Mouse (Mus musculus) R1 (cell line): ENCODE results near the gene Them7.

Experiments
- DNase-seq: peaks from one replicate; pipeline ENCODE4 v3.0.0-alpha.2; 2018; ENCODE audit warnings: low read depth, low spot score

Them7 gene

DNA sequence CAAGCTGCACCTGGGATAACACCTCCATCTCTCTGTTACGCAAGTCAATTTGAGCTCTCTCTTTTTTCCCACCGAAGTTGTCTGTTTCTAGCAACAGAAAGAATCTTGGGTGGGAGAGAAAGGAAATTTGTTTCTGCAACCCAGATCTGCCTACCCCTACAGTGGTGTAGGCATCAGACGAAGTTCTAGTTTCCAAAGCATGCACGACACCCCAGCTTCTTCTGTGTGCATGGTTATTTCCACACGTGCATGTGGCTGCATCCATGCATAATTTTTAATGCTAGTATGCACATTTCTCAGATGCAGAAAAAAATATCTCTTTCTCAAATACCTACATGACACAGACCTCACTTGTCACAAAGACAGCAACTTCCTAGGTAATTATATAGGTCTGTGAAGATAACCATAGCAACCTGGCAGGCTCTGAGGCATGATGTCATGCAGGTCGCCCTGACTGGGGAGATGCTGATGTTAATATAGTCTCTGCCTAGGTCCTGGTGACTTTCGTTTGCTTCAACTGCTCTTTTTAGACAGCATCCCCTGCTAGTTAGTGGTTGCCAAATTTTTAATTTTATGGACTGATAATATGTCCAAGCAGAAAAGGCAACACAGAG, 192.0 kb downstream of the Them7 start:
- DNase-seq, result no peak

DNA sequence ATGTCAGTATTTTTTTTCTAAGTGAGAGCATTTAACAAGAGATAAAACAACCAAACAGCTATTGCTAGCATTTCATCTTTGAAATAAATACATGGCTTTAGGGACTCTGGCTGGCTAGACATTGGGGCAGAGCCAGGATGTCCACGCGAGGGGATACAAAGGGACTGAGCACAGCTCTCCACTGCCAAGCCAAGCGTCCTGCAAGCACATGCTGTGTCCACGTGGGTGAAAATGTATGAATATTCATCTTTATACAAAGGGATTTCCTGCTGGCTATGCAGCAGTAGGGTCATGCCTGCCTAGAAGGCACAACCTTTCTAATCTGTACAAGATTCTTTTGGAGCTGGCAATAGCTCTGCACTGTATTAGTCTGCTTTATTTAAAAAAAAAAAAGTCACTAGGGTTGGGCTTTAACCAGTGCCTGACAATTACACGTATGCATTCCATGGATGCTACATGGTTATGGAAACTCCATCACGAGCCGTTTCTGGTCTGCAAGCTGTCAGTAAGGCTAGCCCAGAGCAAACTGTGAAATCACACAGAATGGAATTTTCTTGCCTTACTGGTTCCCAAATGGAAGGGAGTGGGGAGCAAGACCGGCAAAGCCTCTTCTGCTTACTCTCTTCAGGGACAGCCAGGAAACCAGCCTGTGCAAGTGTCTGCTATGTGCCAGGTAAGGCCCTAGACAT, 192.7 kb downstream of the Them7 start:
- DNase-seq, result no peak

DNA sequence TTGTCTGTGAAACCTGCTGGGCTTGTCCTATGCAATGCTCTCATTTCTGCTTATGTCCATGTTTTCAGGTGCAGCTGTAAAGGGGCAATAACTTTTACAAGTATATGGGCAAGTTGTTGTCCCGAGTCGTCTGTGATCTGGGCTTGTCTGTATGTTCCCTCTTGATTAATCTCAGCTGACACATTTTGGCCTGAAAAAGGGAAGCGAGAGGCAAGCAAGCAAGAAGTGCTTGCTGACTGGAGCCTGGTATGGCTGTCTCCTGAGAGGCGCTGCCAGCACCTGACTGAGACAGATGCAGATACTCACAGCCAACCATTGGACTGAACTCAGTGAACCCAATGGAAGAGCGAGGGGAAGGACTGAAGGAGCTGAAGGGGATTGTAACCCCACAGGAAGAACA, 193.5 kb downstream of the Them7 start:
- DNase-seq, result no peak

DNA sequence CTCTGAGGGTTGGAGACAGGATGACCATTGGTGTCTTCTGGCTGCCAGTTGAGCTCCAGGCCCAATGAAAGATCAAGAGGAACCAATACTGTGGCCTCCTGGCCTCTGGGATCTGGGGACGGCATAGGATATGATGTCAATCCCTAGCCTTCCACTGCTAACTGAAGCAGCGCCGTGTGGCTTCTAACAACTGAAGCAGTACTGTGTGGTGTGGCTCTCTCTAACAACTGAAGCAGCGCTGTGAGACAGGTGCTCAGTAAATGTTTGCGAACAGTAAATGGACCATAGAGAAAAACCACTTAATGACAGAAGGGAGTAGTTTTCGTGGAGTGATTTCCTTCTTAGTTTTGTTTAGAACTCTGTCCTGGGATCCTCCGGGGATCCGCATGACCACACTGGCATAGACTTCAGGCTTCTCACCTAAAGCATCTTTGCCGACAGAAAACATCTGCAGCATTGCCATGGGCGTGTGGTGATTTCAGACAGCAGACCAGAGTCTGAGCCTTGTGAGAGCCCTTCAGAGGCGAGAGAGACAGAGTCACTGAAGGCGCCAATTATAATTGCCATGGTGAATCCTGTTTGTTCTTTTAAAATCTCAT, 194.6 kb downstream of the Them7 start:
- DNase-seq, result no peak

DNA sequence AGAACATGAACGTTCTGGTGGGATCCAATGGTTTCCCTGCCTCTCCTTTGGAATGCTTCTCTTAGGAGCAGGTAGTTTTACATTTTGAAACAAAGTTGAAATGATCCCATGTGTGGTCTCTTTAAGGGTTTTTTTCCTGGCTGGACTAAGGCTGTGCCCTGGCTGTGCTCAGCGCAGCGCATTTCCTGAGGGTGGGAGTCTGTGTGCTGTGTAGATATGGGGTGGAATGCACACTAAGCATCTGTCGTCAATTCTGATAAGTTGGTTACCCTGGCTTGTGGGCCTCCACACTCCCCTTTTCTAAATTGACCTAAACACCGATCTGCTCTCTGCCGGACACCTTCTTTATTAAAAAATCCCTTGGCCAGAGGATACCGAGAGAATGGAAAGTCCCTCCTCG, 203.3 kb downstream of the Them7 start:
- no peak for DNase-seq

DNA sequence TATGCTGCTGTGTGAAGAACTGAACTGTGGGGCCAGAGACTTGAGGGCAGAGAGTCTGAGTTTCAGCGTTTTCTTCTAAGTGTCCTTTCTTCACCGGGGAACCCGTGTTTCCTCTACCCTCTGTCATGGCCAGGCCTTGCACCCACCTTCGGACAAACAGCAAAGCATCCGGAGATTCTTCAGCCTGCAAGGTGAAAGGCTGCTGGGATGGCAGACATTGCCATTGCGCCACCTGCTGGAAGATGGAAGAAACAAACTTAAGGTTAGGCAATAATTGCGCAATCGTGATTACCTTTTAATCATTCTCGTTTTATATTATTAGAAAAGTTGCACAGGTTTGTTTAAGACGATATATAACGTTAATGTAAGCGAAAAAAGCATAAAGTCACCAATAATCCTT, 203.9 kb downstream of the Them7 start:
- peak; percentile 75 for DNase-seq

DNA sequence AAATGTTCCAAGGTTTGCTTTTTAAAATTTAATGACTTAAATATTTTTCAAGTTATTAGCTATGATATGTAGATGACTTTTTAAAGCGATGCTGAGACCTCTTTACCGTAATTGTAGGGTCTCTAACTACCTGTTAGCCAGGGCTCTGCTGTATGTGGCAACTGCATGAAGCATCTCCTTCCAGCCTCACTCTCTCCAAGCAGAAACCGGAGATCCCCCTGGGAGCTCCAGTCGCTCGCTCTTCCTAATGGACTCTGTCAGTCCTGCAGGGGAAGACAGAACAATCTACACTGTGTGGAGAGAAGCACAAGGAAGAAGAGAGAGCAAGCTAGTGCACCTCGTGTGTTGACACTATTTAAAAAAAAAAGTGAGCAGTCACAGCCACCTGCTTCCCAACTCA, 204.3 kb downstream of the Them7 start:
- DNase-seq, result no peak
